Mouse (Mus musculus): Measurements from ENCODE around the gene Rnf186. TPM values are rescaled to one million over a fixed set of nuclear protein-coding genes. Genes with fewer than 3 reads are reported as not detected.
A peak's percentile ranks its signal among the peaks of the same experiment; 100 is the strongest.

Gene Rnf186
- polyA plus RNA-seq, 1 experiment = 74.5 TPM

- peak; percentile 31 for DNase-seq
- peaks cover 13% of the 10 kb centered on the region for H3K4me1 ChIP-seq (ENCODE audit: control insufficient read depth, insufficient read depth, low read length)
- 41% methylated on average over 7 of the region's 7 CpGs for WGBS
- no peak overlapping the region for H3K4me3 ChIP-seq (replicated peaks; ENCODE audit: extremely low read depth, low read depth, low read length)
- TF ChIP-seq CTCF (IDR thresholded peaks at IDR 0.05; ENCODE audit: insufficient read depth, low read length) (no peak), POLR2A (IDR thresholded peaks at IDR 0.05; ENCODE audit: borderline replicate concordance, extremely low read depth, low read depth, low read length) (no peak)
Measured at GRCm38 (mm10) chr4:138941401-138941800, 25.5 kb upstream of the Rnf186 start.

GRCm38 (mm10) chr4:138941966-138942365, 24.9 kb upstream of the Rnf186 start:
- WGBS = 39% methylated on average over 6 of the region's 6 CpGs
- Histone ChIP-seq H3K4me3 (replicated peaks; ENCODE audit: extremely low read depth, low read depth, low read length) (no peak overlapping the region), H3K4me1 (ENCODE audit: control insufficient read depth, insufficient read depth, low read length) (peaks cover 13% of the 10 kb centered on the region)
- DNase-seq = peak; percentile 14
- TF ChIP-seq POLR2A (IDR thresholded peaks at IDR 0.05; ENCODE audit: borderline replicate concordance, extremely low read depth, low read depth, low read length) (no peak), CTCF (IDR thresholded peaks at IDR 0.05; ENCODE audit: insufficient read depth, low read length) (no peak)

- peak; percentile 83 for DNase-seq
- H3K4me1 ChIP-seq (ENCODE audit: control insufficient read depth, insufficient read depth, low read length) = peaks cover 7% of the 10 kb centered on the region
- 18% methylated on average over 15 of the region's 15 CpGs for WGBS
- peak overlapping the region; percentile 31 for H3K4me3 ChIP-seq (replicated peaks; ENCODE audit: extremely low read depth, low read depth, low read length)
- TF ChIP-seq CTCF (IDR thresholded peaks at IDR 0.05; ENCODE audit: insufficient read depth, low read length) (peak; percentile 69), POLR2A (IDR thresholded peaks at IDR 0.05; ENCODE audit: borderline replicate concordance, extremely low read depth, low read depth, low read length) (peak; percentile 67; the same call in 1 of the 2 replicates)
Measured at GRCm38 (mm10) chr4:138943730-138944129, 23.2 kb upstream of the Rnf186 start.

- no peak for TF ChIP-seq POLR2A (IDR thresholded peaks at IDR 0.05; ENCODE audit: borderline replicate concordance, extremely low read depth, low read depth, low read length)
- no peak for TF ChIP-seq CTCF (IDR thresholded peaks at IDR 0.05; ENCODE audit: insufficient read depth, low read length)
- no peak overlapping the region for H3K4me3 ChIP-seq (replicated peaks; ENCODE audit: extremely low read depth, low read depth, low read length)
- H3K4me1 ChIP-seq (ENCODE audit: control insufficient read depth, insufficient read depth, low read length) = 0 out of 2 replicates have a peak, but pooled peaks cover under 1% of the 10 kb centered on the region
- no peak for DNase-seq
- 79% methylated on average over 2 of the region's 2 CpGs for WGBS
Measured at GRCm38 (mm10) chr4:138948257-138948656, 18.7 kb upstream of the Rnf186 start.

GRCm38 (mm10) chr4:138958612-138959011, 8.3 kb upstream of the Rnf186 start:
- 81% methylated on average over 9 of the region's 9 CpGs for WGBS
- TF ChIP-seq POLR2A (IDR thresholded peaks at IDR 0.05; ENCODE audit: borderline replicate concordance, extremely low read depth, low read depth, low read length) (no peak), CTCF (IDR thresholded peaks at IDR 0.05; ENCODE audit: insufficient read depth, low read length) (no peak)
- no peak for DNase-seq
- Histone ChIP-seq H3K4me3 (replicated peaks; ENCODE audit: extremely low read depth, low read depth, low read length) (no peak overlapping the region), H3K4me1 (ENCODE audit: control insufficient read depth, insufficient read depth, low read length) (no peaks in the 10 kb centered on the region)

GRCm38 (mm10) chr4:138959120-138959519, 7.8 kb upstream of the Rnf186 start:
- no peak for TF ChIP-seq POLR2A (IDR thresholded peaks at IDR 0.05; ENCODE audit: borderline replicate concordance, extremely low read depth, low read depth, low read length)
- TF ChIP-seq CTCF (IDR thresholded peaks at IDR 0.05; ENCODE audit: insufficient read depth, low read length) = no peak
- no peak overlapping the region for H3K4me3 ChIP-seq (replicated peaks; ENCODE audit: extremely low read depth, low read depth, low read length)
- WGBS = 79% methylated on average over 15 of the region's 15 CpGs
- H3K4me1 ChIP-seq (ENCODE audit: control insufficient read depth, insufficient read depth, low read length) = no peaks in the 10 kb centered on the region
- no peak for DNase-seq

- DNase-seq = no peak
- Histone ChIP-seq H3K4me3 (replicated peaks; ENCODE audit: extremely low read depth, low read depth, low read length) (no peak overlapping the region), H3K4me1 (ENCODE audit: control insufficient read depth, insufficient read depth, low read length) (no peaks in the 10 kb centered on the region)
- TF ChIP-seq CTCF (IDR thresholded peaks at IDR 0.05; ENCODE audit: insufficient read depth, low read length) (no peak), POLR2A (IDR thresholded peaks at IDR 0.05; ENCODE audit: borderline replicate concordance, extremely low read depth, low read depth, low read length) (no peak)
- WGBS = 71% methylated on average over 7 of the region's 7 CpGs
Measured at GRCm38 (mm10) chr4:138959926-138960325, 7.0 kb upstream of the Rnf186 start.

GRCm38 (mm10) chr4:138962719-138963118, 4.2 kb upstream of the Rnf186 start:
- WGBS = 65% methylated on average over 5 of the region's 5 CpGs
- TF ChIP-seq CTCF (IDR thresholded peaks at IDR 0.05; ENCODE audit: insufficient read depth, low read length) = no peak
- no peak for TF ChIP-seq POLR2A (IDR thresholded peaks at IDR 0.05; ENCODE audit: borderline replicate concordance, extremely low read depth, low read depth, low read length)
- no peak for DNase-seq
- Histone ChIP-seq H3K4me3 (replicated peaks; ENCODE audit: extremely low read depth, low read depth, low read length) (no peak overlapping the region), H3K4me1 (ENCODE audit: control insufficient read depth, insufficient read depth, low read length) (no peaks in the 10 kb centered on the region)

- H3K4me1 ChIP-seq (ENCODE audit: control insufficient read depth, insufficient read depth, low read length) = no peaks in the 10 kb centered on the region
- H3K4me3 ChIP-seq (replicated peaks; ENCODE audit: extremely low read depth, low read depth, low read length) = no peak overlapping the region
- TF ChIP-seq CTCF (IDR thresholded peaks at IDR 0.05; ENCODE audit: insufficient read depth, low read length) (no peak), POLR2A (IDR thresholded peaks at IDR 0.05; ENCODE audit: borderline replicate concordance, extremely low read depth, low read depth, low read length) (no peak)
- no peak for DNase-seq
- WGBS = 54% methylated on average over 5 of the region's 5 CpGs
Measured at GRCm38 (mm10) chr4:138965871-138966270, 1.0 kb upstream of the Rnf186 start.

- Histone ChIP-seq H3K4me1 (ENCODE audit: control insufficient read depth, insufficient read depth, low read length) (no peaks in the 10 kb centered on the region), H3K4me3 (replicated peaks; ENCODE audit: extremely low read depth, low read depth, low read length) (peak overlapping the region; percentile 69)
- DNase-seq = no peak
- no peak for TF ChIP-seq POLR2A (IDR thresholded peaks at IDR 0.05; ENCODE audit: borderline replicate concordance, extremely low read depth, low read depth, low read length)
- TF ChIP-seq CTCF (IDR thresholded peaks at IDR 0.05; ENCODE audit: insufficient read depth, low read length) = no peak
- WGBS = 68% methylated on average over 15 of the region's 15 CpGs
Measured at GRCm38 (mm10) chr4:138967485-138967884, 573 bp downstream of the Rnf186 start.
